Mouse (Mus musculus): ENCODE results near the gene Synpo2.

DNA sequence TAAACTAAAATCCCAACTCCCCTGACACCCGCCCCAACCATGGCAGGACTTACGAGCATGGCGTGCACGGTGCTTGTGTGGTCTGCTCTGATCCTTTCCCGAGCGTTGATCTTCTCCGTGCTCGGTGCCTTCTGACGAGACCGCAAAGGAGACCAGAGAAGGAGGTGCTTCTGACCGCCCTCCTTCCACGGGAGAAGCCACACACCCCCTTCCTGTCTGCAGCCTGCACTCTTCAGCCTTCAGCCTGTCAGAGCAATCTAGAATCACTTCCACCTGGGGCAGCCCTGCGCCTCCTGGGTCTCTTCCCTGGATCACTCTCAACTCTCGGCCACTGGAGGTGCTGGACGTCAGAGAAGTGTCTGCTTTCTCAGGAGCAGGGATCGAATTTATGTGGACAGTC is 119.0 kb downstream of the Synpo2 start:
- TF ChIP-seq CTCF (IDR thresholded peaks at IDR 0.05; ENCODE audit: control insufficient read depth, insufficient read depth, insufficient read length) (no peak), MYOG (IDR thresholded peaks at IDR 0.05; ENCODE audit: control insufficient read depth, extremely low read depth, insufficient read length) (no peak), FOSL1 (IDR thresholded peaks at IDR 0.05; ENCODE audit: insufficient read depth, low read length, poor library complexity, severe bottlenecking) (no peak), CEBPB (IDR thresholded peaks at IDR 0.05; ENCODE audit: low read depth) (no peak), MAX (IDR thresholded peaks at IDR 0.05) (no peak), MYOD1 (IDR thresholded peaks at IDR 0.05; ENCODE audit: control insufficient read depth, insufficient read length, low read depth) (no peak), USF1 (IDR thresholded peaks at IDR 0.05; ENCODE audit: low read depth) (no peak)

Measured in C2C12 (cell line).